9 mouse cellular contexts compared by ENCODE assay signal in the genomic region with DNA sequence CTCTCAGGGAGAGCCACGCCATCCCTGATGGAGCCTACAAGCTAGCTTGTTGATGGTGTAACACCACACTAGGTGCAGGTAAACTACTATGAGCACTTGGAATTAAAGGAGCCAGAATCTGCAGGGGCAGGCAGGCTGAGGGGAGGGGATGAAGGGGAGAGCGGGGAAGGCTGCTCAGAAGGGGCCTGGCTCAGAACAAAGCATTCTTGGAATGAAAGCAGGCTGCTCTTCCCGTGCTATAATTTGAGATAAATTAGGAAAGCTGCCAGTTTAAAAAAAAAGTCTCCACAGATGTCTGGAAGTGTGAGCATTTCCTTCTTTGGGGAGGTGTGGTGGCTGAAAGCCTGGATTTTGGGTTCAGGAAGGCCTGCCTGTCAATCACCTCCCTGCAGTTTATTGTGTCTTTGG. TPM values are rescaled to one million over a fixed set of nuclear protein-coding genes. Genes with fewer than 3 reads are reported as not detected.
DNase-seq lines count a peak whose midpoint lies in the region; ATAC-seq lines count a peak whose summit lies in the region.
"Had no signal": no experiment of that assay in that cellular context is flagged by ENCODE, and none has a peak within 500 bp of the region (broad histone marks: within the 10 kb centered on the region; RNA-seq: fewer than 3 reads in every experiment).

No protein-coding gene starts in this region.

- H3K36me3 ChIP-seq in heart, embryonic 12.5 days: no peaks in the 10 kb centered on the region
- H3K36me3 ChIP-seq in lung, embryonic 16.5 days (ENCODE audit: control insufficient read depth, insufficient read depth, low read length): no peaks in the 10 kb centered on the region

- H3K9ac ChIP-seq in heart, embryonic 12.5 days: no peak overlapping the region
- H3K9ac ChIP-seq in lung, embryonic 16.5 days (ENCODE audit: low read length): 0 out of 2 replicates have a peak overlapping the region, but pooled peaks have one; percentile 38

- peaks cover 36% of the 10 kb centered on the region for H3K4me1 ChIP-seq in heart, embryonic 12.5 days (replicated peaks)
- peaks cover 24% of the 10 kb centered on the region for H3K4me1 ChIP-seq in lung, embryonic 16.5 days (replicated peaks; ENCODE audit: control insufficient read depth, insufficient read depth, low read length)

- no peak for DNase-seq in heart, adult 8-10 months (ENCODE audit: low spot score)
- DNase-seq in lung, postnatal 25 days (ENCODE audit: low spot score): no peak
- DNase-seq in frontal cortex, postnatal 36 days (ENCODE audit: low spot score in 2 of 2): peak; percentile 13 to 26
- peak; percentile 10 for DNase-seq in right cerebral cortex, postnatal 25 days
- no peak for DNase-seq in spleen, postnatal 14 days (ENCODE audit: low spot score in 2 of 2)
- no peak for DNase-seq in adrenal gland, adult 2 months

- 39% methylated on average over 3 of the region's 3 CpGs for WGBS in heart, embryonic 12.5 days
- WGBS in lung, embryonic 16.5 days: 22% methylated on average over 3 of the region's 3 CpGs

- H3K9me3 ChIP-seq in heart, embryonic 12.5 days (replicated peaks): no peaks in the 10 kb centered on the region
- H3K9me3 ChIP-seq in lung, embryonic 16.5 days (ENCODE audit: control insufficient read depth, low read length): no peaks in the 10 kb centered on the region

- ATAC-seq in heart, embryonic 12.5 days (ENCODE audit: insufficient number of reproducible peaks, low FRiP score): peak; percentile 40; the same call in 1 of the 2 replicates
- ATAC-seq in lung, embryonic 16.5 days (ENCODE audit: low read depth): peak; percentile 75
- ATAC-seq: CD4-positive, CD25-positive, alpha-beta regulatory T cell, adult 4 months had no signal

- no peak overlapping the region for H3K4me2 ChIP-seq in heart, embryonic 12.5 days
- no peak overlapping the region for H3K4me2 ChIP-seq in lung, embryonic 16.5 days (ENCODE audit: low read depth, low read length)

- no peaks in the 10 kb centered on the region for H3K27me3 ChIP-seq in heart, embryonic 12.5 days (replicated peaks)
- H3K27me3 ChIP-seq in lung, embryonic 16.5 days (ENCODE audit: control insufficient read depth, insufficient read depth, low read depth, low read length): no peaks in the 10 kb centered on the region

- H3K4me3 ChIP-seq in heart, embryonic 12.5 days: no peak overlapping the region
- H3K4me3 ChIP-seq in lung, embryonic 16.5 days (ENCODE audit: low read length): no peak overlapping the region

- peak overlapping the region; percentile 26 for H3K27ac ChIP-seq in heart, embryonic 12.5 days (ENCODE audit: poor library complexity, severe bottlenecking)
- peak overlapping the region; percentile 54 for H3K27ac ChIP-seq in lung, embryonic 16.5 days (ENCODE audit: low read length)

RNA-seq across cellular contexts. Expression of gene Zfp644, which starts 14.8 kb away (rescaled TPM):
- polyA plus RNA-seq in heart, embryonic 12.5 days (2016; fragmentation: Nextera tagmentation; extraction: Ambion mirVana): 61.1 and 63.7 TPM in 2 replicates
- 10 to 100 TPM; 51.8 to 59.0 (median 58.6) TPM for total RNA-seq in heart, adult 8-10 months (2022)
- polyA plus RNA-seq in lung, embryonic 16.5 days (2015; fragmentation: Nextera tagmentation; extraction: Ambion mirVana): 61.5 and 65.4 TPM in 2 replicates
- total RNA-seq in adrenal gland, adult 2 months (2021): 10 to 100 TPM; 63.5 to 65.2 TPM
- 4.4 and 5.6 TPM in 2 replicates for polyA plus RNA-seq in adrenal gland, adult 2 months (2012; rRNA removed)

Comparison
In these comparisons a context has a peak if more than half of its experiments do, and no peak if none do; other contexts are left out.
1. DNase-seq: peak in frontal cortex, postnatal 36 days (2 of 2) and right cerebral cortex, postnatal 25 days (single experiment); none in heart, adult 8-10 months (single experiment), lung, postnatal 25 days (single experiment), spleen, postnatal 14 days (0 of 2) and adrenal gland, adult 2 months (single experiment).